Mouse (Mus musculus): Measurements from ENCODE around the gene Shbg. TPM values are rescaled to one million over a fixed set of nuclear protein-coding genes. Genes with fewer than 3 reads are reported as not detected.
"Not testable (repeated sequence)": the region's sequence is repeated elsewhere in the genome, so short reads cannot be mapped to it uniquely, and the experiment has no call there.

The Shbg gene
- total RNA-seq, 2 experiments from 2014 or later = not detected

- DNase-seq (ENCODE audit: low spot score in 2 of 2) = peak; percentile 99 to 100
These were observed 14.8 kb upstream of the Shbg start, which contains the start of gene Fxr2 for GRCm38 (mm10) chr11:69632284-69633089. Gene Fxr2, plus strand, starts transcription at chr11:69632990.

GRCm38 (mm10) chr11:69629802-69630201, 12.1 kb upstream of the Shbg start:
- no peak for DNase-seq (ENCODE audit: low spot score in 2 of 2)

GRCm38 (mm10) chr11:69628286-69628685, 10.6 kb upstream of the Shbg start:
- DNase-seq (ENCODE audit: low spot score in 2 of 2) = peak; percentile 35 to 70

GRCm38 (mm10) chr11:69624339-69624738, 6.6 kb upstream of the Shbg start:
- not testable (repeated sequence) for DNase-seq (ENCODE audit: low spot score in 2 of 2)

GRCm38 (mm10) chr11:69623006-69623405, 5.3 kb upstream of the Shbg start:
- DNase-seq (ENCODE audit: low spot score in 2 of 2) = no peak

- no peak for DNase-seq (ENCODE audit: low spot score in 2 of 2)
These were observed 4.7 kb upstream of the Shbg start for GRCm38 (mm10) chr11:69622406-69622805.

- DNase-seq (ENCODE audit: low spot score in 2 of 2) = peak; percentile 45 to 72
These were observed 4.0 kb upstream of the Shbg start, which contains the start of gene Sat2 for GRCm38 (mm10) chr11:69621571-69622268. Gene Sat2, plus strand, starts transcription at chr11:69622024.

GRCm38 (mm10) chr11:69620394-69621081, 2.8 kb upstream of the Shbg start:
- no peak for DNase-seq (ENCODE audit: low spot score in 2 of 2)

GRCm38 (mm10) chr11:69616781-69617180, 924 bp downstream of the Shbg start:
- no peak for DNase-seq (ENCODE audit: low spot score in 2 of 2)

- DNase-seq (ENCODE audit: low spot score in 2 of 2) = not testable (repeated sequence)
These were observed 3.5 kb downstream of the Shbg start for GRCm38 (mm10) chr11:69614257-69614588.

GRCm38 (mm10) chr11:69613553-69614256, 4.0 kb downstream of the Shbg start:
- DNase-seq (ENCODE audit: low spot score in 2 of 2) = peak; percentile 80 to 87

- no peak for DNase-seq (ENCODE audit: low spot score in 2 of 2)
These were observed 6.8 kb downstream of the Shbg start for GRCm38 (mm10) chr11:69610899-69611298.

GRCm38 (mm10) chr11:69609416-69609815, 8.3 kb downstream of the Shbg start:
- no peak for DNase-seq (ENCODE audit: low spot score in 2 of 2)

- DNase-seq (ENCODE audit: low spot score in 2 of 2) = no peak
These were observed 9.2 kb downstream of the Shbg start for GRCm38 (mm10) chr11:69608525-69608924.

- no peak for DNase-seq (ENCODE audit: low spot score in 2 of 2)
These were observed 10.9 kb downstream of the Shbg start for GRCm38 (mm10) chr11:69606832-69607231.

GRCm38 (mm10) chr11:69606491-69606795, 11.3 kb downstream of the Shbg start:
- no peak for DNase-seq (ENCODE audit: low spot score in 2 of 2)

GRCm38 (mm10) chr11:69605726-69606490, 11.8 kb downstream of the Shbg start, which contains the start of gene Atp1b2:
Gene Atp1b2, minus strand, starts transcription at chr11:69605942.
- DNase-seq (ENCODE audit: low spot score in 2 of 2) = peak; percentile 64 to 75

- DNase-seq (ENCODE audit: low spot score in 2 of 2) = peak in 1 of 2 experiments; percentile 30
These were observed 12.7 kb downstream of the Shbg start for GRCm38 (mm10) chr11:69604795-69605664.

GRCm38 (mm10) chr11:69604347-69604746, 13.4 kb downstream of the Shbg start:
- DNase-seq (ENCODE audit: low spot score in 2 of 2) = no peak
